Mouse (Mus musculus): ENCODE results near the gene Itgad. TPM values are rescaled to one million over a fixed set of nuclear protein-coding genes. Genes with fewer than 3 reads are reported as not detected.

The Itgad gene
- 21.1 and 21.4 TPM in 2 replicates for polyA plus RNA-seq (2012; rRNA removed)

- TF ChIP-seq POLR2A (IDR thresholded peaks at IDR 0.05; ENCODE audit: control insufficient read depth, low read depth, low read length) (0 out of 2 replicates have a peak, but pooled peaks have one; percentile 39), CTCF (IDR thresholded peaks at IDR 0.05; ENCODE audit: control insufficient read depth, insufficient read depth, insufficient replicate concordance, low read depth, low read length) (no peak)
- 0 out of 2 replicates have a peak within 1 kb of the TSS, but pooled peaks have one; percentile 8 for H3K27ac ChIP-seq (ENCODE audit: control insufficient read depth, insufficient read depth, low read depth, low read length)
- no peaks in the 10 kb centered on the region for H3K36me3 ChIP-seq (ENCODE audit: control insufficient read depth, insufficient read depth, low read length)
- H3K27me3 ChIP-seq (ENCODE audit: control insufficient read depth, insufficient read depth, low read length): no peaks in the 10 kb centered on the region
- peaks cover 9% of the 10 kb centered on the region for H3K4me1 ChIP-seq (ENCODE audit: control insufficient read depth, insufficient read depth, low read length)
- H3K4me3 ChIP-seq (ENCODE audit: control insufficient read depth, low read depth, low read length): peak within 1 kb of the TSS; percentile 81
Measured at GRCm38 (mm10) chr7:128154076-128154475, at the start of gene Itgad. Itgad (plus strand) TSS chr7:128154376.

DNA sequence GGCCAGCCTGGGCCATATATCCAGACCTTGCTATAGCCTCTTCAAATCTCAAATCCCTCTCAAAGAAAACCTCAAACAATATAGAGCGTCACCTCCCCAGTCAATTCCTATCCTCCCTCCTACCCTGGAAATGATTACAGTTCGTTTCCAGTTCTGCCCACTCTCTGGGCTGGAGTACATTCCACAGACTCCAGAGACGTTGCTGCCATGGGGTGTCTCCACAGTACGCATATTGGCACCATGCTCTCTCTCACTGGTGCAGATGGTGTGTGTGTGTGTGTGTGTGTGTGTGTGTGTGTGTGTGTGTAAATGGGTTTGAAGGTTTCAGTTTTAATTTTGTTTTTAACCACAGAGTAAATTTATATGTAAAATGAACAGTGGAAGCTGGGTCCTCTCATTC, 48.9 kb upstream of the Itgad start:
- TF ChIP-seq CTCF (IDR thresholded peaks at IDR 0.05; ENCODE audit: control insufficient read depth, insufficient read depth, insufficient replicate concordance, low read depth, low read length) (no peak), POLR2A (IDR thresholded peaks at IDR 0.05; ENCODE audit: control insufficient read depth, low read depth, low read length) (no peak)
- Histone ChIP-seq H3K27ac (ENCODE audit: control insufficient read depth, insufficient read depth, low read depth, low read length) (no peak overlapping the region), H3K4me1 (ENCODE audit: control insufficient read depth, insufficient read depth, low read length) (no peaks in the 10 kb centered on the region), H3K36me3 (ENCODE audit: control insufficient read depth, insufficient read depth, low read length) (no peaks in the 10 kb centered on the region), H3K4me3 (ENCODE audit: control insufficient read depth, low read depth, low read length) (no peak overlapping the region), H3K27me3 (ENCODE audit: control insufficient read depth, insufficient read depth, low read length) (no peaks in the 10 kb centered on the region)

DNA sequence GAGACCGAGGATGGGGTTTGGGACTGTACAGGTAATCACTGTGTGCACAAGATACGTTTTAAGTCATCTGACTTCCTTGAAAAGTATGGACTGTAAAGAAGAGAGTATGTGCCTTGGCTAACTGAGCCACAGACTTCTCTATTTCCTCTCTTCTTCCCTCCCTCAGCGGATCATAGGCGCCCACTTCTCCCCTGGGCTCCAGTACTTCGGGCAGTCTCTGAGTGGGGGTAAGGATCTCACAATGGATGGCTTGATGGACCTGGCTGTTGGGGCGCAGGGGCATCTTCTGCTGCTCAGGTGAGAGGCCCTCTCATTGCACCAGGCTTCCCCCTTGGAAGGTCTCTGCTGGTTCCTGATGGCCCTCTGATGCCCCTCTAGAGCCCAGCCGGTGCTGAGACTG, 46.7 kb upstream of the Itgad start:
- Histone ChIP-seq H3K4me3 (ENCODE audit: control insufficient read depth, low read depth, low read length) (no peak overlapping the region), H3K4me1 (ENCODE audit: control insufficient read depth, insufficient read depth, low read length) (no peaks in the 10 kb centered on the region), H3K36me3 (ENCODE audit: control insufficient read depth, insufficient read depth, low read length) (no peaks in the 10 kb centered on the region), H3K27ac (ENCODE audit: control insufficient read depth, insufficient read depth, low read depth, low read length) (no peak overlapping the region), H3K27me3 (ENCODE audit: control insufficient read depth, insufficient read depth, low read length) (no peaks in the 10 kb centered on the region)
- TF ChIP-seq CTCF (IDR thresholded peaks at IDR 0.05; ENCODE audit: control insufficient read depth, insufficient read depth, insufficient replicate concordance, low read depth, low read length) (no peak), POLR2A (IDR thresholded peaks at IDR 0.05; ENCODE audit: control insufficient read depth, low read depth, low read length) (no peak)

DNA sequence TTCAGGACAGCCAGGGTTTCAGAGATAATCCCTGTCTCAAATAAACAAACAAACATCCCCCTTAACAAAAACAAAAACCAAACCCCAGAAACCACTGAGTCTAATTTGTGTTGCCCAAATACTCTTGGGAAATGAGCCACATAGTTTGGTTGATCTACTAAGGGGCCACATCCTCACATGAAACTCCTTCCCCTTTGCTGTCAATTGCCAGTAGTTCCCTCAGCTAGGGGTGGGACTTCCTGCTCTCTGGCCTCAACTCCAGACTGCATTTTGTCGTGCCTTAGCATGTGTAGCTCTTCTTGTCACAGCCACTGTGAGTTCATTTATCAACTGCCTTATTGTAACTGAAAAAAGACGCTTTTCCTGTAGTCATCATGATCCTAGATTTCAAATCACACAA, 43.9 kb upstream of the Itgad start:
- no peaks in the 10 kb centered on the region for H3K27me3 ChIP-seq (ENCODE audit: control insufficient read depth, insufficient read depth, low read length)
- no peaks in the 10 kb centered on the region for H3K4me1 ChIP-seq (ENCODE audit: control insufficient read depth, insufficient read depth, low read length)
- TF ChIP-seq POLR2A (IDR thresholded peaks at IDR 0.05; ENCODE audit: control insufficient read depth, low read depth, low read length) (no peak), CTCF (IDR thresholded peaks at IDR 0.05; ENCODE audit: control insufficient read depth, insufficient read depth, insufficient replicate concordance, low read depth, low read length) (no peak)
- no peaks in the 10 kb centered on the region for H3K36me3 ChIP-seq (ENCODE audit: control insufficient read depth, insufficient read depth, low read length)
- H3K4me3 ChIP-seq (ENCODE audit: control insufficient read depth, low read depth, low read length): no peak overlapping the region
- no peak overlapping the region for H3K27ac ChIP-seq (ENCODE audit: control insufficient read depth, insufficient read depth, low read depth, low read length)

- no peak overlapping the region for H3K27ac ChIP-seq (ENCODE audit: control insufficient read depth, insufficient read depth, low read depth, low read length)
- TF ChIP-seq POLR2A (IDR thresholded peaks at IDR 0.05; ENCODE audit: control insufficient read depth, low read depth, low read length) (no peak), CTCF (IDR thresholded peaks at IDR 0.05; ENCODE audit: control insufficient read depth, insufficient read depth, insufficient replicate concordance, low read depth, low read length) (no peak)
- no peaks in the 10 kb centered on the region for H3K27me3 ChIP-seq (ENCODE audit: control insufficient read depth, insufficient read depth, low read length)
- H3K4me1 ChIP-seq (ENCODE audit: control insufficient read depth, insufficient read depth, low read length): no peaks in the 10 kb centered on the region
- H3K36me3 ChIP-seq (ENCODE audit: control insufficient read depth, insufficient read depth, low read length): no peaks in the 10 kb centered on the region
- H3K4me3 ChIP-seq (ENCODE audit: control insufficient read depth, low read depth, low read length): no peak overlapping the region
Measured at GRCm38 (mm10) chr7:128112131-128112530, 42.0 kb upstream of the Itgad start.

GRCm38 (mm10) chr7:128114371-128115105, 39.6 kb upstream of the Itgad start:
- Histone ChIP-seq H3K4me1 (ENCODE audit: control insufficient read depth, insufficient read depth, low read length) (no peaks in the 10 kb centered on the region), H3K27ac (ENCODE audit: control insufficient read depth, insufficient read depth, low read depth, low read length) (no peak overlapping the region), H3K27me3 (ENCODE audit: control insufficient read depth, insufficient read depth, low read length) (no peaks in the 10 kb centered on the region), H3K36me3 (ENCODE audit: control insufficient read depth, insufficient read depth, low read length) (no peaks in the 10 kb centered on the region), H3K4me3 (ENCODE audit: control insufficient read depth, low read depth, low read length) (no peak overlapping the region)
- TF ChIP-seq POLR2A (IDR thresholded peaks at IDR 0.05; ENCODE audit: control insufficient read depth, low read depth, low read length) (no peak), CTCF (IDR thresholded peaks at IDR 0.05; ENCODE audit: control insufficient read depth, insufficient read depth, insufficient replicate concordance, low read depth, low read length) (no peak)

DNA sequence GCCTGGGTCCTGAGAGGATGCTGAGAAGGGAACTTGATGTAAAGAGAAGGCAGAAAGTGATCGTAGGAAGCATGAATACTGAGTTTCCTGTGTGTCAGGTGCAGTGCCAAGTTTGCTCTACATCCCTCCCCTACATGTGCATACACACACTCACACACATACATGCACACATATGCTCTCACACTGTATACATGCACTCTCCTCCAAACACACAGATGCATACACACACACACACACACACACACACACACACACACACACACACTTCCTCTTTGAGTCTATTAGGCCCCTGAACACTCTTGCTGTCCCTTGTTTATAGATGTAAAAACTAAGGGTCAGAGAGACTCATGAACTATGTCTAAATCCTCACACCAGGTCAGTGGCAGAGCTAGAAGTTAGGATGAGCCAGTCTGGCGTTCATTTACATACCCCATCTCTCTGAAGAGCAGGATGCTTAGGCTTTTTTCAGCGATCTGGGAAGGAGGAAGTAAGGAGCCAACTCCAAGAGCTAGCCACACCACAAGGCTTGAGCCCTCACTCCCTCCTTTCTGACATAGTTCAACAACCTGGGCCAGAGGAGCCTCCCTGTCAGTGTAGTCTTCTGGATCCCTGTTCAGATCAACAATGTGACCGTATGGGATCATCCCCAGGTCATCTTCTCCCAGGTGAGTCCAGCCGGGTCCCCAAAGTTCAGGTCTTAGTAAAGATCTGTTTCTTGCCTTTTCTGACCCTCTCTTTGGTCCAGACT, 38.8 kb upstream of the Itgad start:
- no peaks in the 10 kb centered on the region for H3K36me3 ChIP-seq (ENCODE audit: control insufficient read depth, insufficient read depth, low read length)
- H3K4me1 ChIP-seq (ENCODE audit: control insufficient read depth, insufficient read depth, low read length): no peaks in the 10 kb centered on the region
- TF ChIP-seq POLR2A (IDR thresholded peaks at IDR 0.05; ENCODE audit: control insufficient read depth, low read depth, low read length) (no peak), CTCF (IDR thresholded peaks at IDR 0.05; ENCODE audit: control insufficient read depth, insufficient read depth, insufficient replicate concordance, low read depth, low read length) (no peak)
- H3K4me3 ChIP-seq (ENCODE audit: control insufficient read depth, low read depth, low read length): no peak overlapping the region
- H3K27ac ChIP-seq (ENCODE audit: control insufficient read depth, insufficient read depth, low read depth, low read length): no peak overlapping the region
- H3K27me3 ChIP-seq (ENCODE audit: control insufficient read depth, insufficient read depth, low read length): no peaks in the 10 kb centered on the region
